Mouse (Mus musculus): ENCODE results near the gene Aldh4a1. TPM values are rescaled to one million over a fixed set of nuclear protein-coding genes. Genes with fewer than 3 reads are reported as not detected.

Aldh4a1 gene
- polyA plus RNA-seq, 1 experiment, result 6.7 TPM

DNA sequence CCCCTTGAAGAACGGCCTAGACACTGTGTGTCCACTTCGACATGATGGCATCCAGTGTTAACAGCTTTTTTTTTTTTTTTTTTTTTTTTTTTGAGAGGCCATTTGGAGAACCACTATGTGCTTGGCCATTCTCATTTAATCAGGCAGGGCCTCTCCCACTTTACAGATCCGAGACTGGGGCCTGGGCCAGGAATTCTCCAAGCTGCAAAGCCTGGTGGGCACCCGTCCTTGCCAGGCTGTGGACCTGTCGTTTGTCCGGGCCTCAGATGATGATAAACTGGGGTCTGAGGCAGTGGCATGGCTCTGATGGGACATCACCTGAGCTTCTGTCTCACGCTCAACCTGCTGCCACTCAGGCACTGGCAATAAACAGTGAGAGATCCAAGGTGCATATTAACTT, 29.8 kb upstream of the Aldh4a1 start:
- TF ChIP-seq CTCF (IDR thresholded peaks at IDR 0.05; ENCODE audit: control insufficient read depth, insufficient read depth, insufficient read length), result no peak
- TF ChIP-seq CEBPB (IDR thresholded peaks at IDR 0.05; ENCODE audit: low read depth), result no peak
- TF ChIP-seq MAX (IDR thresholded peaks at IDR 0.05), result no peak
- no peak for TF ChIP-seq FOSL1 (IDR thresholded peaks at IDR 0.05; ENCODE audit: insufficient read depth, low read length, poor library complexity, severe bottlenecking)
- TF ChIP-seq MYOD1 (IDR thresholded peaks at IDR 0.05; ENCODE audit: control insufficient read depth, insufficient read length, low read depth), result no peak
- TF ChIP-seq USF1 (IDR thresholded peaks at IDR 0.05; ENCODE audit: low read depth), result no peak
- TF ChIP-seq MYOG (IDR thresholded peaks at IDR 0.05; ENCODE audit: control insufficient read depth, extremely low read depth, insufficient read length), result no peak
- H3K79me3 ChIP-seq (ENCODE audit: low read depth), result peaks cover 79% of the 10 kb centered on the region
- H3K27me3 ChIP-seq (ENCODE audit: control insufficient read depth, insufficient read depth, insufficient read length), result no peaks in the 10 kb centered on the region
- no peak overlapping the region for H3K4me3 ChIP-seq (ENCODE audit: insufficient read depth, poor library complexity, severe bottlenecking)
- H3K36me3 ChIP-seq (ENCODE audit: control insufficient read depth, insufficient read depth), result no peaks in the 10 kb centered on the region
- peaks cover 99% of the 10 kb centered on the region for H3K79me2 ChIP-seq (ENCODE audit: control insufficient read depth, insufficient read depth)
- no peak overlapping the region for H3ac ChIP-seq (ENCODE audit: control insufficient read depth, insufficient read length, low read depth)

DNA sequence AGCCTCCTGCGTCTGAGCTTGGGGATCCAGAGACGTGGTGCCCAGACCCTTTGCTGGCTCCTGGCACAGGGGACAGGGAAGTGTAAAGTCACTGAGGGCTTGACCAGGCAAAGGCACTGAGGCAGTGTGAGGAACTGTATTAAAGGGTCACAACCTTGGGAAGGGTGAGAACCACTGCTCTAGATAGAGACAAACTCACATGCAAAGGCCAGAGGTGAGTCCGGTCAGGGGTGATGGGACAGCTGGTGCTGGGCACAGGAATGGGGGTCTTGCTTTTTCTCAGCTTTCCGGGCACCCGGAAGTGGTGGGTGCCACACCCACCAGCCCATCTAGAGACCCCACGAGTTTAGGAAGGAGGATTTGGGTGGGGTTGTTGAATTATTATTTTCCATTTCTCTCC, 29.3 kb upstream of the Aldh4a1 start:
- Histone ChIP-seq H3K4me3 (ENCODE audit: insufficient read depth, poor library complexity, severe bottlenecking) (no peak overlapping the region), H3K79me3 (ENCODE audit: low read depth) (peaks cover 76% of the 10 kb centered on the region), H3K36me3 (ENCODE audit: control insufficient read depth, insufficient read depth) (no peaks in the 10 kb centered on the region), H3ac (ENCODE audit: control insufficient read depth, insufficient read length, low read depth) (no peak overlapping the region), H3K27me3 (ENCODE audit: control insufficient read depth, insufficient read depth, insufficient read length) (no peaks in the 10 kb centered on the region), H3K79me2 (ENCODE audit: control insufficient read depth, insufficient read depth) (peaks cover 96% of the 10 kb centered on the region)
- TF ChIP-seq MYOG (IDR thresholded peaks at IDR 0.05; ENCODE audit: control insufficient read depth, extremely low read depth, insufficient read length), result no peak
- TF ChIP-seq MYOD1 (IDR thresholded peaks at IDR 0.05; ENCODE audit: control insufficient read depth, insufficient read length, low read depth), result no peak
- no peak for TF ChIP-seq FOSL1 (IDR thresholded peaks at IDR 0.05; ENCODE audit: insufficient read depth, low read length, poor library complexity, severe bottlenecking)
- TF ChIP-seq USF1 (IDR thresholded peaks at IDR 0.05; ENCODE audit: low read depth), result no peak
- no peak for TF ChIP-seq CTCF (IDR thresholded peaks at IDR 0.05; ENCODE audit: control insufficient read depth, insufficient read depth, insufficient read length)
- no peak for TF ChIP-seq MAX (IDR thresholded peaks at IDR 0.05)
- TF ChIP-seq CEBPB (IDR thresholded peaks at IDR 0.05; ENCODE audit: low read depth), result no peak

DNA sequence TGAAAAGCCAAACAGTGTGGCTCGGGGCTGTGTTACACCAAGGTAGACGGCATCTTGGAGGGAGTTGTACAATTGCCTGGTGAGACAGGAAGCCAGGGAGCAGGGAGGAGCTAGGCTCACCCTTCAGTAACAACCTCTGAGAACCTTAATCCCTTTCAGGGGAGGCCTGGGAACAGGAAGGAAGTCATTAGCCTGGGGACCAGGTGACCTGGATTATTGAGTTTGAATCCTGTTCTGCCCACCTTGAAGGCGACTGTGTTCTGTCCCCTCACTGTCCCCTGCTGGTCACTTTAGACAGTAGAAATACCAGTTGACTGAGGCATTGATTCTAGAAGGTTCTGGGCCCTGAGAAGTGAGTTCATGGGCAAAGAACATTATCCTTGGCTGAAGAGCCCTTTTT, 28.6 kb upstream of the Aldh4a1 start:
- H3K4me3 ChIP-seq (ENCODE audit: insufficient read depth, poor library complexity, severe bottlenecking), result no peak overlapping the region
- H3K27me3 ChIP-seq (ENCODE audit: control insufficient read depth, insufficient read depth, insufficient read length), result no peaks in the 10 kb centered on the region
- no peak overlapping the region for H3ac ChIP-seq (ENCODE audit: control insufficient read depth, insufficient read length, low read depth)
- peaks cover 90% of the 10 kb centered on the region for H3K79me2 ChIP-seq (ENCODE audit: control insufficient read depth, insufficient read depth)
- no peaks in the 10 kb centered on the region for H3K36me3 ChIP-seq (ENCODE audit: control insufficient read depth, insufficient read depth)
- H3K79me3 ChIP-seq (ENCODE audit: low read depth), result peaks cover 75% of the 10 kb centered on the region
- TF ChIP-seq MYOG (IDR thresholded peaks at IDR 0.05; ENCODE audit: control insufficient read depth, extremely low read depth, insufficient read length), result no peak
- no peak for TF ChIP-seq CEBPB (IDR thresholded peaks at IDR 0.05; ENCODE audit: low read depth)
- TF ChIP-seq MAX (IDR thresholded peaks at IDR 0.05), result no peak
- no peak for TF ChIP-seq CTCF (IDR thresholded peaks at IDR 0.05; ENCODE audit: control insufficient read depth, insufficient read depth, insufficient read length)
- no peak for TF ChIP-seq FOSL1 (IDR thresholded peaks at IDR 0.05; ENCODE audit: insufficient read depth, low read length, poor library complexity, severe bottlenecking)

DNA sequence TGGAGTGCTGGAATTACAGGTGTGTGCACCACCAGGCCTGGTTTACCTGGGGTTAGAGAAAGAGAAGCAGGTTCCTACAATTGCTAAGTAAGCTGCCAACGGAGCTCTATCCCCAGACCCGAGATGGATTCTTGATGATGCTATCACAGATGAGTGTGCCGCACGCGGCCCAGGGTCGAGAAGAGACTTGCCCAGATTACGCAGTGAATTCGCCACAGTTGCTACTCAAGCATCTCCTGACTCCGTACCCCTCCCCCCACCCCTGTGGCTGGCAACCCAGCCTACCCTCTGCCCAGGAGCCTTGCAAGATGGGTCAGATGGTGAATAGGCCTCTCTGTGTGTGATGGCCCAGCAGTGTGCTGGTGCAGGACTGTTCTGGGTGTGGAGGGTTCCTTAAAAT, 26.0 kb upstream of the Aldh4a1 start:
- H3K79me3 ChIP-seq (ENCODE audit: low read depth), result peaks cover 63% of the 10 kb centered on the region
- no peak overlapping the region for H3ac ChIP-seq (ENCODE audit: control insufficient read depth, insufficient read length, low read depth)
- no peaks in the 10 kb centered on the region for H3K36me3 ChIP-seq (ENCODE audit: control insufficient read depth, insufficient read depth)
- H3K27me3 ChIP-seq (ENCODE audit: control insufficient read depth, insufficient read depth, insufficient read length), result no peaks in the 10 kb centered on the region
- TF ChIP-seq MYOG (IDR thresholded peaks at IDR 0.05; ENCODE audit: control insufficient read depth, extremely low read depth, insufficient read length) (no peak), CEBPB (IDR thresholded peaks at IDR 0.05; ENCODE audit: low read depth) (no peak), USF1 (IDR thresholded peaks at IDR 0.05; ENCODE audit: low read depth) (no peak), CTCF (IDR thresholded peaks at IDR 0.05; ENCODE audit: control insufficient read depth, insufficient read depth, insufficient read length) (no peak), FOSL1 (IDR thresholded peaks at IDR 0.05; ENCODE audit: insufficient read depth, low read length, poor library complexity, severe bottlenecking) (no peak), MAX (IDR thresholded peaks at IDR 0.05) (no peak), MYOD1 (IDR thresholded peaks at IDR 0.05; ENCODE audit: control insufficient read depth, insufficient read length, low read depth) (no peak)
- H3K79me2 ChIP-seq (ENCODE audit: control insufficient read depth, insufficient read depth), result peaks cover 83% of the 10 kb centered on the region
- no peak overlapping the region for H3K4me3 ChIP-seq (ENCODE audit: insufficient read depth, poor library complexity, severe bottlenecking)

GRCm38 (mm10) chr4:139597286-139598284, 25.1 kb upstream of the Aldh4a1 start:
- no peaks in the 10 kb centered on the region for H3K27me3 ChIP-seq (ENCODE audit: control insufficient read depth, insufficient read depth, insufficient read length)
- H3K79me2 ChIP-seq (ENCODE audit: control insufficient read depth, insufficient read depth), result peaks cover 83% of the 10 kb centered on the region
- H3ac ChIP-seq (ENCODE audit: control insufficient read depth, insufficient read length, low read depth), result peak overlapping the region; percentile 59
- peaks cover 60% of the 10 kb centered on the region for H3K79me3 ChIP-seq (ENCODE audit: low read depth)
- no peaks in the 10 kb centered on the region for H3K36me3 ChIP-seq (ENCODE audit: control insufficient read depth, insufficient read depth)
- TF ChIP-seq MYOG (IDR thresholded peaks at IDR 0.05; ENCODE audit: control insufficient read depth, extremely low read depth, insufficient read length) (no peak), CEBPB (IDR thresholded peaks at IDR 0.05; ENCODE audit: low read depth) (no peak), MYOD1 (IDR thresholded peaks at IDR 0.05; ENCODE audit: control insufficient read depth, insufficient read length, low read depth) (no peak), CTCF (IDR thresholded peaks at IDR 0.05; ENCODE audit: control insufficient read depth, insufficient read depth, insufficient read length) (no peak), FOSL1 (IDR thresholded peaks at IDR 0.05; ENCODE audit: insufficient read depth, low read length, poor library complexity, severe bottlenecking) (no peak), USF1 (IDR thresholded peaks at IDR 0.05; ENCODE audit: low read depth) (no peak), MAX (IDR thresholded peaks at IDR 0.05) (no peak)
- H3K4me3 ChIP-seq (ENCODE audit: insufficient read depth, poor library complexity, severe bottlenecking), result no peak overlapping the region

Measured in C2C12 (cell line).